Mouse (Mus musculus) testis, postnatal 10 days (tissue): ENCODE results near the gene Insm1.

Source experiments
- DNase-seq: peaks from one replicate; pipeline ENCODE4 v3.0.0; 2021; ENCODE audit warnings: low spot score

Gene Insm1

GRCm38 (mm10) chr2:146262966-146263365 is 41.2 kb downstream of the Insm1 start:
- no peak for DNase-seq

- no peak for DNase-seq
These were observed 43.3 kb downstream of the Insm1 start for GRCm38 (mm10) chr2:146265045-146265444.

GRCm38 (mm10) chr2:146266539-146266938 is 44.8 kb downstream of the Insm1 start:
- DNase-seq: no peak
